Mouse (Mus musculus) lung, postnatal 10 days (tissue): ENCODE measurements at regions not wholly inside any gene's neighbourhood (a gene's known extent, or its start where the extent isn't known, plus 50 kb on each side); places are given as distances from the start of the nearest gene placed in this dataset.
A peak's percentile ranks its signal among the peaks of the same experiment; 100 is the strongest.

Experiments
- DNase-seq: peaks from one replicate; pipeline ENCODE4 v3.0.0; 2021

DNA sequence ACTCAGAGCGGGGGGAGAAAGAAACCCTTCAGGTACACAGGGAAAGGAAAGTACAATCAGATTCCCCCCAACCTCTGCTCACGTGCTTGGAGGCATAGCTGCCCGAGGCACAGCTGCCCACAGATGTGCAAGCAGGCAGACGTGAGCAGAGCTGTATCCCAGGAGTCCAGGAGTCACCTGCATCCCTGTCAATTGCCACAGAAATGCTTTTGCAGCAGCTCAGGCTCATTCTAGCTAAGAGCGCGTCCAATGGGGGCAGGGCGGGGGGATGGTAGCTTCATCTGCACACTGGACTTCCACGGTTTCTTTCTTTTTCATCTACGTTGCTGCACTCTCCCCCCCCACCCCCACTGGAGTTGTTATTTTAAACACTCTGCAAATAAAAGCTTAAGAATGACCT, 66.0 kb upstream of the Fat4 start:
- no peak for DNase-seq

DNA sequence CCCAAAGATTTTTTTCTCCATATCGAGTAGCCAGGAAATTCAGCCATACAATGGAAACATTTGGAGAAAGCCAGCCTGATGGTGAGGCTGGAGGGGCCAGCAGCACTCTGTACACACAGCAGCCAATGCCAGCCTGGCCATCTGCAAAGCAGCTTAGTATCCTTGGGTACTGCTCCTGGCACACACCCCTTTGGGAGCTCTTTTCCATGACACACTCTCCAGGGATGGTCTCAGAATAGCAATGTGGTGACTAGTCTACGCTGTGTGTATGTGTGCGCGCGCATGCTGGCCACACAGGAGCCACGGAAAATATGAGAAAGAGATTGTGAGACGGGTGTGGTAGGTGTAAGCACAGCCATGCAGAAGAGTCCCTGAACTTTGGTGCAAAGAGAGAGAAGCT, 66.4 kb upstream of the Fat4 start:
- DNase-seq: peak; percentile 6

DNA sequence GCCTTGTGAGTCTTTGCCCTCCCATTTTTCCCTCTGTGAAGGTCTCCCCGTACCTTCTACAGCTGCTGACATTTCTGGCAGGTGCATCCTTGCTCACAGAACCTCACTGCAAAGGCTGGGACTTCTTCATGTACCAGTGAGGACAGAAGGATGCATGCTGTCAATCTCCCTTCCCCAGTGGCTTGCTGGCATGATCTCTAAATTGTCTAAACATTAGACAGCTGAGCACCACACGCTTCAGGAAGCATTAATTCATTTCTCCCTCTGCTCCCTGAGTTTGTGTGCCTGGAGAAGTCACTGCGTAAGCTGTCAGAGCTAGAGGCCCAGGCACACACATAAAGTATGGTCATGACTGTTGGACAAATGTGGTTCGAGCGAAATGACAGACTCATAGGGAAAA, 69.1 kb upstream of the Fat4 start:
- no peak for DNase-seq

DNA sequence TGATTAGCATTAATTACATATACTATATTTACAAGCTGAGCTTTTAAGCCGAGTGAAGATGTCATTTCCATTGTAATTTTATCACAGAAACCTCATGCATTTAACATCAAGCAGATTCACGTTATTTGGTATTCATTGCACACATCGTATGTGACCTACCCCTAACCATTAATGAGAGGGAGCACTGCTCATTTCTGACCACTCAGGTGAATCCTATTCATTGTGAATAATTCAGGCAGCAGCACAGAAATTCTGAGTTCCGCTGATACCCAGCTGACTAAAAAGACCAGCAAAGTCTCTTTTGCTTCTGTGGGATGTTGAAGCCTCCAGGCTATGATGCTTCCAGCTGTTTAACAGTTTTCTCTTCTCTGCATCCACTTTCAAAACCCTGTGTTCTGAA, 74.3 kb upstream of the Fat4 start:
- no peak for DNase-seq

DNA sequence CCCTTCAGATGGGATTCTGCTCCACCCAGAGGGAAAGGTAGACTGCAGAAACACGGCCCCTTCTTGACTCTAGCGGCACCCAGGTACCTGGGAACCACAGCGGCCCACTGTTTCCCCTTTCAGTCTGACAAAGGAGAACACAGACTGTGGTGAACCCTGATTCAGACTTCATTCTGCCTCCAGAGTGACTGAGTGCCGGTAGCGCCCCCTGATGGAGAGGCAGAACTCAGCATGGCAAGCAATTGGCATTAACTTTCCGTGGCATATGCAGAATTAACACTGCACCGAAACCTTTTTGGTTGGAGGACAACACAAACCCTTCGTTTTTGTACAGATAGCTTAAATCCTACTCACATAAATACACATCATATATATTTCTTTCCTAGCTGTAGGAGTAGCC, 75.1 kb upstream of the Fat4 start:
- DNase-seq: no peak

DNA sequence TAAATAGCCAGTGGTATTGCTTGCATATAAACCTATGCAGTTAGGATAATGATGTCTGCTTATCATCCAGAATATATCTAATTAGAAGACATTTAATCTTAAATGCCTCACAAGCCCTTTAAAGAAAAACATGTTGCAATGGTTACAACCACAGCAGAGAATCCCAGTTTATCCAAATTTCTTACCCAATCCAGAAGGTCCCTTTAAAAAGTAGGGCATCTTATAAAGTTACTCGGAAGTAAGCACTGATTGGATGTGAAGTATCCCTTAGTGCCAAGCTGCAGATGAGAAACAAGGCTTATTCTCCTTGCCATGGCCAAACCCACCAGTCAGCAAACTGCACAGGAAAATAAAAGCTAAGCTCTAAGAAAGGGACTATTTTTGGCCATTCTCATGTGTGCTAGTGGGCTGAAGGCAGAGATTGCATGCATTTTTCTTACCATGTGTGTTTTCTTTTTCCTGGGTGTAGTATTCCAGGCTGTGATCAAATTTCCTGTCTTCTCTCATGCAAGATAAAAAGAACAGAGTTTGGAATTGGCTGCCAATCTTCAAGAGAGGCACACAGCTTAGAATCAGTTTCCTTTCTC, 80.2 kb upstream of the Fat4 start:
- DNase-seq: no peak

DNA sequence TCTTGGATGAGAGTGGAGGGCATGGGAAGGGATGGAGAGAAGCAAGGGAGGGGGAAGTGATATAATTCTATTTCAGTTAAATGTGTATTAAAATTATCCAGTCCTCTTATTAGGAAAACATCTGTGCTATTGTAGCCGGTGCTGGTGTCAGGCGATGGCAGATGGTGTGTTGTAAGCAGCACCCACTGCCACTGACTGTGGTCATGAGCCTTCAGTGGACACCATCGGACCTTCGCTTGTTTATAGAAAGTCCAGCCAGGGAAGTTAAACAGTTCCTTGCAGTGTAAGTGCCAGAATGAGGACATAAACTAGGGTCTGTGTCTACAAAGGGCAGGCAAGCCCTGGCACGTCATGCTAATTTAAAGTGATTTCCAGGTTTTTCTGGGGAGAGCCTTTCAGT, 80.7 kb upstream of the Fat4 start:
- peak; percentile 63 for DNase-seq

DNA sequence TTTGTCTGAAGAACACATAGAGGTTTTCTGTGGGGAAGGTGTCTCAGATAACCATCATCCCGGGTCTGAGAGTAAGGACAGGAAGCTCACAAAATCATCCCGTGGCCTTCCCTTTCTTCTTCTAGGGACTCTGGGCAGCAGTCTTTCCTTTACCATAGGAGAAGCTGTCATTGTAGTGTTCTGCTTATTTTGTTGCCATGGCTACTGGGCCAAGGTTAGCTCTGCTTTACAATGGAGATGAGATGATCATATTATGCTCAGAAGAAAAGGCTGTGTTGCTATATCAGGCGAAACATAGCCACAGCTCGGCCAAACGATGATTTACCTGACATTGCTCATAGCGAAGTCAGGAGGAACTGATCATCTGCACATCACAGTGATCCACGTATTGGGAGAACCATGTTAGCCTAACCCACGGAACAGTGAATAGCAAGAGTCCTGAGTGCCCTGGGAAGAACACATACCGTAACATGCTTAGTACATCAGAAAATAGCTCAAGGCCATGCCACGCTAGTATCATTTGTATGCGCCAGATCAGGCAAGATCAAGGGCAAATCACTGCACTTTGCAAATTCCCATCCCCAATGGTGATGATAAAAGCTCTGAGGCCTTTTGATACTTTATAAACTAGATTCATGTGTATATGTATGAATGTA, 91.0 kb upstream of the Fat4 start:
- no peak for DNase-seq

DNA sequence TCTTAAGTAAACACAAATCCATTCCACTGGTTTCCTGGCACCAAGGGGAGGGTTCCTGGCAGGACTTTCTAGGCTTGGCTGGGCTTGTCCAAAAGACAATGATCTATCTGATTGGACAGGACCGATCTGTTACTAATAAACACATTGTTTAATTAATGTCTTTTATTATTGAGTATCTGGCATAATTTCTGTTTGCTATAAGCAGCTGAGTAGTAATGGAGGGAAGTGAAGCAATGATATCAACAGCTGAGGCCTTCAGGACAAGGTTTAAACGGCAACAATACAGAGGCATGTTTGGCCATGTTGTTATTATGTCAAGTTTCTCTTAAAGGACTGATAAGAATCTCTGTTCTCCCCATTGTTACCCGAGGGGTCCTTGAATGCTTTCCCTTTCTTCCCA, 93.5 kb upstream of the Fat4 start:
- peak; percentile 47 for DNase-seq

DNA sequence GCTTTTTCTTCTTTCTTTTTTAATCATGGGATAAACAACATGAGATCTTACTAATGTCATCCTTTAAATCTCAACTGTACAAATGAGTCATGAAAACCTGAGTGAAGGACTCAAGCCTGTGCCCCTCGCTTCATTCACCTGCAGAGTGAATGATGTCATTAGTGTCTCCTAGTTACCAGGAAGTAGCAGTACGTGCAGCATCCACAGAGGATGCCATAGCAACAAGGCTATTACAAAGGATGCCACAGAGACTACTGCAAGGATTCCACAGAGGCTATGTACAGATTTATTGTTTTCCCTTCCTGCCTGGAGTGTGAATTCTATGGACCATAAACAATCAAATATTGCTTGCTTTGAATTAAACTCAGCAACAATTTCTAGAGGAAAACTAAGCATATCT, 98.0 kb upstream of the Fat4 start:
- no peak for DNase-seq

DNA sequence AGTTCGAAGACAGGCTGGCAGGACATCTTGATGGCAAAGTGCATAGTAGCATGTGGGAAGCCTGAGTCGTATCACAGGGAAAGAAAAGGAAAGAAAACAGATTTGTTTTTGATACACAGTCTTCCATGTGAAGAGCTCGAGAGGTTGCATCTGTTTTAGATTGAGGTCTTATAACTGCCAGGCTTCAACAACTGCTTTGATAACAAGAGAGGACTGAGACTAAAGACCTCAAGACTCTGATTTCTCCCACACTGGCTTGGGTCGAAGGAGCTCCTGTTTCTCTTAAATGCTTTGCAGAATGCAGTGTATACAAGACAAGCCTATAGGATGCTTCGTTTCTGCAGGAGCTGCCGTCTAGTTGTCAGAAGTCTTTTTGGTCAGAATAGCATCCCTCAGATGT, 103.0 kb upstream of the Fat4 start:
- DNase-seq: no peak

DNA sequence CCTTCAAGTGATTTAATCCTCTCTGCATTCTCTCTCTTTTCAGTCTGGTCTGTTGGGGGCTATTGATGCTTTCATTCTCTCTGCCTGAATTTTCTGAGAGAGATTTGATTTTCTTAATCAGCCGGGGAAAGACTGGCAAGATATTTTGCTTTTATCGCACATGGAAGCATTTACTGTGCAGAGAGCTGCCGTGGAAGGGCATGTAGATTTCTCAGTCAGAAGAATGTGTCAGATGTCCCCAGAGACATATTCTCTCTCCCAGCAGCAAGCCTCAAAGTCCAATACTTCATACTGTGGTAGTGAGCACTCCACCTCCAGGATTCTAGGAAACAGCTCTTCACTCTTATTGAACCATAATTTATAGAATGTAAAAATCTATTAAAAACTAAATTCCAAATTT, 103.7 kb upstream of the Fat4 start:
- no peak for DNase-seq

DNA sequence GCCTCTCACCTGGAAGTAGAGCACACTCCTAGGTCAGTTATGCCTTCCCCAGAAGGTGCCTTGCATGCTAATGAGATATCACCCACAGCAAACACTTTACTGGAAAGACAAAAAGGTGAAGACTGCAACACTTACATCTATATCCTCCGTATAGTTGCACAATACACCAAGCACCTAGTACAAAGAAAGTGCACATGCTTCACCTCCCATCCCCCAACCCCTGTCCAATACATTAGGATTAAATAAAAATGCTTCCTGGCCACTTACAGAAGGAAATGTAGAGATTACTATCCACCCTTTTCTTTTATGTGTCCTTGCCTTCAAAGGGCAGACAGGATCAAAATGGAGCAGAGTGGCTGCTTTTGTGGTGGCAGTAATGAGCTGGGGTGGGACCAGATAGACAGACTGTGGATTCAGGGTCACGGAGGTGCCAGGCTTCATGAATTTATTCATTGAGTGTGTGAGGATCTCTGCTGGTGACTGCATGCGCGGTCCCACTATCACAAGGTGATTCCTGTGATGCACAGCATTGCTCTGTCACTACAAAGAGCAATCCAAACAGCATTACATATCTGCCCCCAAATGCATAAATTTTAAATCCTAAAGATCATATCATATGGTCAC, 109.9 kb upstream of the Fat4 start:
- no peak for DNase-seq

DNA sequence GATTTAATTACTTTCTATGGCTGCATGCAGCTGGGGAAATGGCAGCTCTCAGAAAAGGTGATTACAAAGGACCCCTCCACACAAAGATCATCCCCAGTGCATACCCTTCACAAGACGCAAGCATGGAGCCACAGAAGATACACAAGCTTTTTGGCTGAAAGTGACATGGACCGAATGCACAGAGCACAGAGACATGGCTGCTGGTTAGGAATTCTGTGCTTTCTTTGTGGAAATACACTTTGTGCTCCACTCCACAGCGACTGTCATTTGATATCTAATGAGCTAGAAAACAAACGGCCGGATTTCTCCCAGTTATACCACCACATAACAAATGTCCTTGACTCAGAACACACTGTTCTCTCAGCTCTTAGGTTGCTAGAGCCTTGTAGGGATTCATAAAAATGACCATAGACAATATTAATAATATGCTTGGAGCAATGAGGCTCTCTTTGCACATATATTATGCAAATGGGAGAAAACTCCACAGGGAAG, 132.1 kb upstream of the Fat4 start:
- no peak for DNase-seq

DNA sequence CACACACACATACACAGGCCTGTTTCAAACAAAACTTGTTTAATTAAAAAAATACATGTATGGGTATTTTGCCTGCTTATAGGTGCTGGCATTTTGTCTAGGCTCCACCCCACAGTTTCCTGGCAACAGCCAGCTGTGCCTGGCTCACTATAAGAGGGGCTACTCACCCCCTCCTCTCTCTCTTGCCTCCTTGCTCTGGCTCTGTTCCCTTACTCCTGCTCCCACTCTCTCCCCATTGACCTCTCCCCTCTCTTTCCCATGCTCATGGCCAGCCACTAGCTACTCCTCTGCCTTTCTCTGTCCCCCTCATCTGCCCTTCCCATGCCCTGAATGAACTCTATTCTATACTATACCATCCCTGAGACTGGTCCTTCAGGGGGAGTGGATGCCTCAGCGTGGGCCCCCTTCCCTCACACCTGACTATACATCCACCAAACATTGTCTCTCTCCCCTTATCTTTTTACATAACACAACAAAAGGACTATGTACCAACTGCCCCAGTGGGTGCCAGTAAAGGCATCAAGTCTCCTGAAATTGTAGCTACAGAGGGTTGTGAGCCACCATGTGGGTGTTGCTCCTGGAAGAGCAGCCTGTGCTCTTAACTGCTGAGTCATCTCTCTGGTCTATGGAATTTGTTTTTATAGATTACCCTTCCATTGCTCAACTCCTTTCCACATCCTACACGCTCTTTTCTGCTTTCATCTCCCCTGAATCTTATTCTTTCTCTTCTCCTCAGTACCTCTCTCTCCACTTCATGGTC, 133.1 kb upstream of the Fat4 start:
- DNase-seq: no peak

DNA sequence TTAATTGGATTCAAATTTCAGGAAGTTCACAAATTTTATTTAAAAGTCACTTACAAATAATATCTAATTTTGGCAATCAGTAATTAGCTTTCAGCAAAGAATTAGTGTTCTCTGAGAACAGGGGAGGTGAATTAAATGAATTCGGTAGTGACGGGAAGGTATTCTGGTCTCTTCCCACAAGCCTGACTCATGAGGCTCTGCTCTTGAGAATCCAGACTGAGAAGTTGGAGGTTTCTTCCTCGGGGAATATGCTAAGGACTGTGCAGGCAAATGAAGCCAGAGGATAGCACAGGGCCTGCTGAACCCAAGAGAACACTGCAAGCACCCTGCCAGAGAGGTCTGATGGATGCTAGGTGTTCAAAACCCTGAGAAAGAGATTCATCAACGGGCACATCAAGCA, 144.6 kb upstream of the Fat4 start:
- no peak for DNase-seq

DNA sequence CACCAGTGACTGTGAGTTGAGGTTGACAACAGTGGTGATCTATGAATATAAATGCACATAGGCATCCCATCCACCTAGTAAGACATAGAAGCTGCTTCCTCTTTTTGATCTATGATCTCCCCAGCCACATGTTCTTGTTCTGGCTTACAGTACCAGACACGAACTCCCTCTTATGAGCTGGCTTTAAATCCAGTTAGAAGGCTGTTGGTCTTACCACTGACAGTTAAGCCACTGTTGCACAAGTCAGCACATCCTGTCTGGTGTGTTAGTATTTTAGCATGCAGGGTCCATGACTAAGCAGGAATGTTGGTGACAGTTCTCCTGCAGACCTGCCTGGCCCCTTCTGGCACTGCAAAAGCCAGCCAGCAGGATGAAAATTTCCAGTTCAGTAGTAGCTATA, 164.1 kb upstream of the Fat4 start:
- DNase-seq: no peak

DNA sequence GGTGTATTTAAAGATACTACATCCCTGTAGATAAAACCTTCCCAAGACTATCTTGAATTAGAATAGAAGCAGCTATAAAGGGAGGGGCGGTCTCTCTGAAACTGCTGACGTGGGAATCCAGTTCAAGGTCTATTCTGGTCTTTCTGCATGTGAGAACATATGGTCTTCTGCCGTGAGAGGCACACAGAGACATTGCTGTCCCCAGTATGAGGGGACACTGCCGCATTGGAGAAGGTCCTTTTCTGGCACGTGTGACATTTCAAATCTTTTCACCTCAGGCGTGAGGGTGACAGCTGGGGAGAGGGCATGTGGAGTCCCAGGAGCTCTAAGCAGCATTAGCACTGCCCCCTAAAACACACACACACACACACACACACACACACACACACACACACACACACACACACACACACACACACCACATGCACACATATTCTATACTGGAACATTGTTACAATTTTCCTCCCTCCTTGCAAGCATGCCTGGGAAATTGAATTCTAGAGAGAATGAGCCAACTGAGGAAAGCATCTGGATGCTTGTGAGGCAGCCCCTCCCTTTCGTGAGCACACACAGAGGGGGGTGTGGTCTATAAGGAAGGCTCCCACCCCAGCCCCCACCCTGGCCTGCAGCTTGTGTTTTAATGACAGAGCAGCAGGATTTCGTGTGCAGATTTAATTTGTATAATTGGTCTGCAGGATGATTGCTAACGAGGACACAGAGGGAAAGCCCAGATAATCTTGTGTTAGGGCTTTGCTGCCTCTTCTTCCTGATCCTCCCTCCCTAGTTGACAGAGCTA, 174.5 kb upstream of the Fat4 start:
- DNase-seq: no peak

DNA sequence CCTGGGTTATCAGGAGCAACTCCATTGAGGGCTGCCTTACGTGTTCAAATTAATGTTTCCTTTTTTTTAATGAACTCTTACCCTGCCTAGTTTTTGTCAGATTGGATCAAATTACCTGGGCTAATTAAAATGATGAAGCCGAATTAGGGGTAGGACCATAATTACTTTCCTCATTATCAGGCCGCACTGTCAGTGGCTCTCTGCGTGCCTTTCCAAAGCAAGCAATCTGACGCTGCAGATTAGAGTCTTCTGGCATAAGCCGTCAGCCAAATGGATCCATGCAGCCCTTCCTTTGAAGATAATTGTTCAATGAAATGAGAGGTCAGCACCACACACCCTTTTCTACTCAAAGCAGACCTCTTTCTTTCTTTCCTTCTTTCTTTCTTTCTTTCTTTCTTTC, 175.5 kb upstream of the Fat4 start:
- DNase-seq: no peak

DNA sequence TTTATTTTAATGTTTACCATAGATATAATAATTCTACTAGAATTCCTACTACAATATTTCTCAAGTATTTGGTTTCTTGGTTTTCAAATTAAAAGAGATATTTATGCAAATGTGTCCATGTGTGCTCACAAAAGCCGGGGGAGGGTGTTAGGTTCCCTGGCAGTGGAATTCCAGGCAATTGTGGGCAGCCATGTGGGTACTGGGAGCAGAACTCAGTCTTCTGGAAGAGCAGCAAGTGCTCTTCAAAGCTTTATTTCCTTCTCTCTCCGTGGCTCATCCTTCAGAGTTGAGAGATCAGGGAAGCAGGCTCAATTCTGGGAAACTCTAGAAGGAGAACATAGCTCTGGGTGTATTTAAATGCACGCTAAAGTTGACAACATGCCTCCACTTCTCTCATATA, 178.8 kb upstream of the Fat4 start:
- no peak for DNase-seq

DNA sequence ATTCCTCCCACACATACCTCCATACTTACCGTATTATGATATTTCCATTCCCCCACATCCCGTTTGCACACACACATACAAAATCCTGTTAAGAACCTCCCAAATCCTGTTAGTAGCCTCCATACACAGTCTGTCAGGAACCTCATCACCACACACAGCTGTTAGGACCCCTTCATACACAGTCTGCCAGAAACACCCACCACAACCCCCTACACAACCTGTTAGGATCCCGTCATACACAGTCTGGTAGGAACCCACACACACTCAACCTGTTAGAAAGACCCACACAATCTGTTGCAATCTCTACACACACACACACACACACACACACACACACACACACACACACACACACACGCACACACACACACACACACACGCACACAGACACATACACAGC, 187.5 kb upstream of the Fat4 start:
- no peak for DNase-seq

DNA sequence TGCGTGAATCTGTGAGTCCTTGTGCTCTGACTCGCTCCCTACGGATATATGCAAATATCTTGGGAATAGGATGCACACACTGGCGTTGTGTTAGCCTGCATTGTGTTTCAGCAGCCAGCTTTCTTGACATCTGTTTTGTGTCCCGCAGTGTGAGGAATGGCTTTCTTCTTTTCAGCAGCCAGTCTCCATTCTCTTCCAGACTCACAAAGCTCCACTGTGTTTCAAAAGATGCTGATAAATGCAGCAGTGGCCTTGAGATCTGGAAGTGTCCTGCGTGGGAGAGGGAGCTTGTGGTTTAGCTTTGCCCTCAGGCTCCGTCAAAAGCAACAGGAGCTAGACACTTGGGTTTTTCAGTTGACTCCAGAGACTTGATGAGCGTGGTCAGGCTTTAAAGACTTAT, 188.9 kb upstream of the Fat4 start:
- no peak for DNase-seq

DNA sequence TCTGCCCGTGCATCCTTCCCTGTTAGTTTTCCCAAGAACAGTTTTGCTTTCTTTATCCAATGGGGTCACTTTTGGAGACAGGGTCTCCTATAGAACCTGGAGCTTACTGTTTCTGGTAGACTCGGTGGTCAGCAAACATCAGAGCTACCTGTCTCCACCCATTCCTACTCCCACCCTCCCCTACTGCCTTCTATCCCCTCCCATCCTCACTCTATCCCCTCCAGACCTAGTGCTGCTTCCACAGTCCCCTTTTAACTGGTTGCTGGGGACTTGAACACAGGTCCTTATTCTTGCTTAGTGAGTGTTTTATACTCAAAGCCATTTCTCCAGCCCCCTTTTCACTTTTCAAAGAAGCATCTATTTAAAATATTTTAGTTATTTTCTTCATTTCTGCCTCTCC, 189.4 kb upstream of the Fat4 start:
- DNase-seq: no peak
